Mouse (Mus musculus): ENCODE measurements at regions not wholly inside any gene's neighbourhood (a gene's known extent, or its start where the extent isn't known, plus 50 kb on each side); places are given as distances from the start of the nearest gene placed in this dataset.

GRCm38 (mm10) chr10:37613936-37614335 is 475.2 kb upstream of the Marcks start:
- DNase-seq (ENCODE audit: low read depth, low spot score) = no peak

DNA sequence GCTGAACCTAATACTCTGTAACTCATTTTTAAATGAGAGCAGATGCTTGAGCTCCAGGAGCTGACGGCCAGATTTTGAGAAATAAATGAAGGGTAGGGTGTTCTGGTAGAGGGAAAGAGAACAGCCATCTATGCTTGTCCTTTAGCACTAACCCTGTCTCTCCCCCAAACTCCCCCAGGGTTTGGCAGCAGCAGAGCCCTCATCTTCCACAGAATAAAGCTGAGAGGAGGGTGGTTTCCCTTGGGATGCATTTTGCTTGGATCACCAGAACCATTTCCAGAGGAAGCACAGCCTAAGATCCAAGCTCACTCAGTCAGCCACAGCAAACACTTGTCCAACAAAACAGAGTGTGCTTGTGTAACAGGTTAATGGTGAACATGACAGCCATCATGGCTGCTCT is 464.8 kb upstream of the Marcks start:
- DNase-seq (ENCODE audit: low read depth, low spot score) = no peak

- DNase-seq (ENCODE audit: low read depth, low spot score) = no peak
Observed at GRCm38 (mm10) chr10:37602936-37603335, 464.2 kb upstream of the Marcks start.

GRCm38 (mm10) chr10:37589889-37590288 is 451.2 kb upstream of the Marcks start:
- DNase-seq (ENCODE audit: low read depth, low spot score) = no peak

GRCm38 (mm10) chr10:37589009-37589408 is 450.3 kb upstream of the Marcks start:
- no peak for DNase-seq (ENCODE audit: low read depth, low spot score)

DNA sequence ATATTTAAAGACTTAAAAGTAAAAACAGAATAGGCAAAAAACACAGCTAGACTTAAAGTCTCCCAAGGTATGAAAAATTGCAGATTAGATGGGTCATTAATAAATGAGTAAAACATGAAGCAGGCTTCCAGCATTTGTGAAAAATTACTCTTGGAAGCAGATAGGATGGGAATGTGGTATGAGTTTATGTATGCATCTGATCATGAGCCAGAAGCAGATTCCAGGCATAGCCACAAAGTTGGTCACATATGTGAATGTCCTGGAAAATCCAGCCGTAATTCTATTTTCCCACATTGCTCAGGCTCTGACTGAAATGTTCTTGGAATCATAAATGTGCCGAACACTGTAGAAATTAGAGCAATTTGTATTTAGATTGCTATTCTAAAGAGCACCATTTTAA is 432.5 kb upstream of the Marcks start:
- DNase-seq (ENCODE audit: low read depth, low spot score) = no peak

DNA sequence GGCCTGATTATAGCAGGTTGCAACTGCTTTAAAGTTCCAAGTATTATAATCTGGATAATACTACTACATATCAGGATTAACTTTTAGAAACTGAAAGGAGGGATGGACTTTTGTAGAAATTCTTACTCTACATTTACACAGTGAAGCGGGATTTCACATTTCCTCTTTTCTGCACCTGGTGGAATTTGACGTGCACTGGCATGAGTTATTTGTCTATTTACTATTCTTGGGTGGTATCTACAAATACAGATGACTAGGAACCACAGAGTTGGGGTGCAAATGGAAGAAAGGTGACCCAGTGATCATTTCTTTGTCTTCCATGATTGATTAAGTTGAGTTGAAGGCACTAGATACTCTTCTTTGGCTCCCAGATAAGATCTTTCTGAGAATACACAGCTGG is 423.0 kb upstream of the Marcks start:
- DNase-seq (ENCODE audit: low read depth, low spot score) = no peak

- DNase-seq (ENCODE audit: low read depth, low spot score) = no peak
Observed at GRCm38 (mm10) chr10:37549446-37549845, 410.7 kb upstream of the Marcks start.

- no peak for DNase-seq (ENCODE audit: low read depth, low spot score)
Observed at GRCm38 (mm10) chr10:37540703-37541102, 402.0 kb upstream of the Marcks start.

DNA sequence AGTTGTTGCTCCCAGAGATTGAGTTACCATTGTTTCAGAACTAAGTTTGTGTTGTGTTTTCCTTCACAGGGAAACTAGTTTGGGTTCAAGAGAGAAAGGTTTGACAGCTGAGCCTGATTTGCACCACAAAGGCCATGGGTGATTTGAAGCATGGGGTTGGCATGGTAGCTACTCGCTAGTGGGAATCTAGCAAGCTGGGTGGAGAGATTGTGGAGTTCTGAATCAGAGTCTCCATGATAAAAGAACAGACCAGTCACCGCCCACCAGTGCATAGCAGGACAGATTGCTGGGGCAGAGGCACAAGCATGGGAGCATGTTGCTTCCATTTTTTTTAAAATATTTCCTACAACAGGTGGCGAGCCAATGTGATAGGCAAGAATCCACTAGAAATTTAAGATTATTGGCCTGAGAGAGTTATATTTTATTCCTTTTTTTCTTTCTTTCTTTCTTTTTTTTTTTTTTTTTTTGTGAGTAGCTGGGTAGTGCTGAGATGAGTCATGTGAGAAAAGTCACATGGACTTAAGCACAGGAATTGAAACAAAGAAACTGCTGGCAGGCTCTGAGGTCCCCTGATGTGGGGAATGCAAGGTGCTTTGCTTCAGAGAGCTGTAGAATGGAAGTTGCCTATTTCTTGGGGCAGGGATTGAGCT is 367.4 kb upstream of the Marcks start:
- no peak for DNase-seq (ENCODE audit: low read depth, low spot score)

- DNase-seq (ENCODE audit: low read depth, low spot score) = no peak
Observed at GRCm38 (mm10) chr10:37504468-37504867, 365.7 kb upstream of the Marcks start.

- no peak for DNase-seq (ENCODE audit: low read depth, low spot score)
Observed at GRCm38 (mm10) chr10:37502505-37502904, 363.8 kb upstream of the Marcks start.

GRCm38 (mm10) chr10:37501043-37501442 is 362.3 kb upstream of the Marcks start:
- DNase-seq (ENCODE audit: low read depth, low spot score) = no peak

DNA sequence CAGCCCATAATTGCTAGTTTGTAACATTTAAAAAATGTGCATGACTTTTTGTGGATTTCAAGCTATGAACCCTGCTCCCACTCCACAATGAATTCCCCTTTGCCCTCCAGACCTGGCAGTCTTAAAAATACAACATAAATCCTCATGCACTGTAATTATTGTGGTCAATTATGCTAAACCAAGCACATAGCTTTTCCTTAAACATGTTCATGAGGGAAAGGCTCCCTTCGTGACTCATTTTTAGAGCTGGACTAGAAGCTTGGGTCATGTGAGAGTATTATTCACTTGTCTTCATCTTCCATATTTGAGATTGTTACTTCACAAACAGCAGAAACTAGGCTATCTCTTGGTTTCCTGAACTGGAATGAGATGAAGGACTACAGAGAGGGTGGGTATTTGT is 356.7 kb upstream of the Marcks start:
- no peak for DNase-seq (ENCODE audit: low read depth, low spot score)

DNA sequence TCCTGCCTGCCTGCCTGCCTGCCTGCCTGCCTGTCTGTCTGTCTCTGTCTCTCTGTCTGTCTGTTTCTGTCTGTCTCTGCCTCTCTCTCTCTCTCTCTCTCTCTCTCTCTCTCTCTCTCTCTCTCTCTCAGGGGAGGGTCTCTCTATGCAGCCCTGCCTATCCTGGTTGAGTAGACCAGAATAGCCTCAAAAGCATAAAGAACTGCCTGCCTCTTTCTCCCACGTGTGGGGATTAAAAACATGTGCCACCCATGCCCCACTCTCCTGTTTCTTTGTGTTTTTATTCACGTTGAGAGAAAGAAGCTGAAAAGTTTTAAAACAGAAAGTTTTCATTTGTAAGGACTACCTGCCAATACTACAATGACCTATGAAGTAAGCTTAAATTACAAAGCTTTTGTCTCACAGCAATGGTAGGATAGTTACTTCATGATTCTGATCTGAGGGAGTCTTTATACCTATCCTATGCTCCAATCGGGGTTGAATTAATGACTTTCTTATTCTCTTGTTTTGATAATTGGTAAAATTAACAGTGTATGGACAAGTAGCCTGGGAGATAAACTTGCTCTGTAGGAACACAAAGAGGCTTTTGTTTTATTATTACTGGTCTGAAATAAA is 355.9 kb upstream of the Marcks start:
- no peak for DNase-seq (ENCODE audit: low read depth, low spot score)

DNA sequence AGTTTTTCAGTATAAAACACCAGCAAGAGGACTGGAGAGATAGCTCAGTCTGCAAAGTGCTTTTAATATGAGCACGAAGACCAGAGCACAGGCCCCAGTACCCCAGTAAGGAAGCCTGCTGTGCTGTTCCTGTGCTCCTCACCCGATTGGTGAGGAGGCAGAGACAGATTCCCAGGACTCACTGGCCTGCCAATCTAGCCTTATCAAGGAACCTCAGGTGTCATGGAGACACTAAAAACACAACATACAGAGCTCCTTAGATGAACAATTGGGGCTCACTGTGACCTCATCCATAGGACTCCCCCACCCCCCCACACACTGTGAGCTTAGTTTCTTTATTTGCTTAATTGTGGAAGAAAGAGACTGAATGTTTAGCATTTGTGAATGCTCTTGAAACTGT is 355.4 kb upstream of the Marcks start:
- DNase-seq (ENCODE audit: low read depth, low spot score) = no peak

GRCm38 (mm10) chr10:37484311-37485023 is 345.7 kb upstream of the Marcks start:
- no peak for DNase-seq (ENCODE audit: low read depth, low spot score)

DNA sequence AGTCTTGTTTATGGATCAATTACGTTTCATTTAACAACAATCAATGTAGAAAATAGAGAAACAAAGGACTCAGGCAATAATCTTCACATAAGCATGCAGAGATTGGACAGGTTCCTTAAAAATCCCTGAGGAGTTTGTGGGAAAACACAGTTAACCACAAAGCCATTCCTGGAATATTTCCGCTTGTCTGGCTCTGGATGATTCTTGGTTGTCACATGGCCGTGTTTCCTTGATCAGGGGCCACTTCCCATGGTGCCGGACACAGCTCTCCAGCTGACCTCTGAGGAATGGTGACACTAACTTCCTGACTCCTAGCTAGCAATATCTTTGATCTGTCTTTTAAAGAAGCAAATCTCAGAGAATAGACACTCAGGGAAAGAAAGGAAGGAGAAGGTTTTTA is 344.8 kb upstream of the Marcks start:
- DNase-seq (ENCODE audit: low read depth, low spot score) = no peak

DNA sequence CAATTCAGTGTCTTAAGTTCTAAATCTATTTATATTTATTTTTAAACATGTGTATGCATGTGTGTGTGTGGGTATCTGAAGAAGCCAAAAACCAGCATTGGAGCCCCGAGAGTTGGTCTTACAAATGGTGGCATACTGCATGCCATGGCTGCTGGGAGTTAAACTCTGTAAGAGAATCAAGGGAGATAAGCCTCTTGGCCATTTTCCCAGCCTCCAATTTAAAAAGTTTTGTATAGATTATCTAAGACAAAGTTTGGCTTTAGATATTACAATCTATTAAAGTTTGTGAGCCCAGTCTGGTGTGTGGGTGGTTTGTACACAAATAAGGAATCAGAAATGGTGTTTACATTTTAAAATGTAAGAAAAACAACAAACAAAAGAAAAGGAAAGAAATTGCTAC is 343.2 kb upstream of the Marcks start:
- no peak for DNase-seq (ENCODE audit: low read depth, low spot score)

GRCm38 (mm10) chr10:37480331-37480730 is 341.6 kb upstream of the Marcks start:
- DNase-seq (ENCODE audit: low read depth, low spot score) = no peak

- DNase-seq (ENCODE audit: low read depth, low spot score) = no peak
Observed at GRCm38 (mm10) chr10:37478108-37478507, 339.4 kb upstream of the Marcks start.

DNA sequence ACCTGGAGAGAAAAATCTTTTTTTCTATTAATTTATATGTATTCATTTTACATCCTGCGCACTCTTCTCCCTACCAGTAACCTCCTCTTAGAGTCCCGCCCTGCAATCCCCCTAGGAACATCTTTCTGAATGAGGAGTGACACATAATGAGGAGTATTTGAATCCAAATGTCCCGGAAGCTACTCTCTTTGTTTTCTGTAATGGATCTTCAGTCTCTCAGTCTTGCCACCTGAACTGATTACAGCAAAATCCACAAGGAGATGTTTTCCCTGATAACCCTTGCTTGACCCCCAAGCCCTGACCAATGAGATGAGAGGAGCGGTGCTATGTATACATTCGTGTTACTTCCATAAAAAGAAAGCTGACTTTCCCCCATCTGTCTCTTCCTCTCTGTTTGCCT is 334.4 kb upstream of the Marcks start:
- DNase-seq (ENCODE audit: low read depth, low spot score) = no peak

GRCm38 (mm10) chr10:37457384-37457783 is 318.7 kb upstream of the Marcks start:
- DNase-seq (ENCODE audit: low read depth, low spot score) = no peak

Measured in CD4-positive helper T cell, adult 2 months (primary cell).